Mouse (Mus musculus) neutrophil, adult 59 days (primary cell): ENCODE data around the gene 2310002L09Rik. TPM values are rescaled to one million over a fixed set of nuclear protein-coding genes. Genes with fewer than 3 reads are reported as not detected.

Experiments used
- total RNA-seq, 2 experiments: library from RNA; stranded (reverse); gene quantifications; 1 replicate in 1 of 2; 2 replicates in 1 of 2; pipeline ENCODE4 v1.2.4; 2023

Gene 2310002L09Rik
- total RNA-seq = not detected

GRCm38 (mm10) chr4:73950375-73950896 is at the start of gene 2310002L09Rik:
TSS of gene 2310002L09Rik (minus strand) at chr4:73950846.

GRCm38 (mm10) chr4:73920660-73921059 is 30.0 kb downstream of the 2310002L09Rik start, which contains the start of gene Gm11756:
TSS of gene Gm11756 (minus strand) at chr4:73920760.

GRCm38 (mm10) chr4:73905853-73906252 is 44.8 kb downstream of the 2310002L09Rik start, which contains the start of gene Gm13871:
TSS of gene Gm13871 (minus strand) at chr4:73905953.

DNA sequence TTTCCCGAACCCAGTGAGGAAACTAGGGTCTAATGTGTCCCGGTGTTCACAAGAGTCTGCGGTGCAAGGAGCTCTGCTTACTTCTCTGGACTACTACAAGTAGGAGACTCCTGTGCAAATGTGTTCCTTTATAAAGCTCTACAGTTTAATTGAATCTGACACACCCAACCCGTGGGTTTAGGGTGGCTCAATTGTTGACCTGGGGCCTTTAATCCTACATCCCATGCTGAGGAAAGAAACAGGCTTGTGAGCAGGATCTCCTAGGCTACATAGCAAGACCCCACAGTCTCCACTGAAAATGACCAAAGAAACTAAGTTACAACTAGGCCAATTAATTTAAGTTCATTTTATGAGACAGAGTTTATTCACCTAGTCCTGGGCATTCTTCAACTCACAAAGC is 59.6 kb downstream of the 2310002L09Rik start, which contains the start of gene Gm11757:
Gm11757 (minus strand) TSS at position 101 of the 400 bp plus-strand sequence.

Other genes starting within 250 kb of the 2310002L09Rik start
- not detected for gene Rasef, start 159.9 kb downstream of the 2310002L09Rik start, total RNA-seq
- gene Gm11758, start 74.6 kb downstream of the 2310002L09Rik start, total RNA-seq = not detected
- gene Gm11757, start 59.7 kb downstream of the 2310002L09Rik start, total RNA-seq = not detected
- not detected for gene Gm13871, start 44.9 kb downstream of the 2310002L09Rik start, total RNA-seq
- gene Gm11756, start 30.1 kb downstream of the 2310002L09Rik start, total RNA-seq = not detected
- not detected for gene Frmd3, start 62.6 kb upstream of the 2310002L09Rik start, total RNA-seq